Mouse (Mus musculus) MEL (cell line): ENCODE results near the gene Slc25a5. TPM values are rescaled to one million over a fixed set of nuclear protein-coding genes. Genes with fewer than 3 reads are reported as not detected.

Experiments
- DNase-seq: peaks from one replicate; pipeline ENCODE4 v3.0.0; 2011; ENCODE audit warnings: low read depth, low spot score
- H3K27ac ChIP-seq: 2 replicates; pipeline ENCODE4 v1.5.1; 2012; ENCODE audit warnings: low read depth, mild to moderate bottlenecking, control low read depth, low read length, moderate library complexity; ENCODE audit not compliant: control insufficient read depth
- H3K27me3 ChIP-seq, 2 experiments: fragments of 150-350 bp in 1 of 2; sonication (generic) in 1 of 2; 2 replicates each; pipeline ENCODE4 v1.6.1; 2012; ENCODE audit warnings: low read length in 2 of 2, mild to moderate bottlenecking in 2 of 2, improper control_type of control experiment in 1 of 2, moderate library complexity in 1 of 2; ENCODE audit not compliant: insufficient read depth in 2 of 2, control insufficient read depth in 1 of 2
- H3K36me3 ChIP-seq, 2 experiments: 2 replicates each; pipeline ENCODE4 v1.6.1; 2012 to 2014; ENCODE audit warnings: low read length in 2 of 2, improper control_type of control experiment in 1 of 2, inconsistent platforms in 1 of 2, mild to moderate bottlenecking in 1 of 2; ENCODE audit not compliant: insufficient read depth in 2 of 2, control insufficient read depth in 1 of 2
- H3K4me1 ChIP-seq, 2 experiments: fragments of 150-350 bp in 1 of 2; sonication (generic) in 1 of 2; 2 replicates each; pipeline ENCODE4 v1.6.1; 2012; ENCODE audit warnings: low read length in 2 of 2, improper control_type of control experiment in 1 of 2, mild to moderate bottlenecking in 1 of 2; ENCODE audit not compliant: insufficient read depth in 2 of 2, control insufficient read depth in 1 of 2
- H3K4me3 ChIP-seq, 2 experiments: fragments of 150-350 bp in 1 of 2; sonication (generic) in 1 of 2; 2 replicates each; pipeline ENCODE4 v1.5.1; 2012; ENCODE audit warnings: low read depth in 2 of 2, low read length in 2 of 2, mild to moderate bottlenecking in 2 of 2, moderate library complexity in 2 of 2, control low read depth in 1 of 2, improper control_type of control experiment in 1 of 2; ENCODE audit not compliant: control insufficient read depth in 1 of 2, insufficient read depth in 1 of 2
- H3K79me2 ChIP-seq: 2 replicates; pipeline ENCODE4 v1.6.1; 2012; ENCODE audit warnings: mild to moderate bottlenecking, low read length, moderate library complexity; ENCODE audit not compliant: control insufficient read depth, poor library complexity, insufficient read depth
- H3K9ac ChIP-seq: 2 replicates; pipeline ENCODE4 v1.6.1; 2012; ENCODE audit warnings: low read depth, mild to moderate bottlenecking, control low read depth, low read length, moderate library complexity; ENCODE audit not compliant: control insufficient read depth, poor library complexity, severe bottlenecking
- H3K9me3 ChIP-seq: fragments of 150-350 bp; sonication (generic); replicated peaks from 2 replicates; pipeline ENCODE4 v1.6.1; 2012; ENCODE audit warnings: mild to moderate bottlenecking, low read length, improper control_type of control experiment, moderate library complexity; ENCODE audit not compliant: insufficient read depth
- BHLHE40 ChIP-seq: IDR thresholded peaks from 2 replicates; pipeline ENCODE4 v1.6.1; 2012; ENCODE audit warnings: low read depth, mild to moderate bottlenecking, inconsistent platforms, low read length, improper control_type of control experiment, borderline replicate concordance
- CHD1 ChIP-seq: IDR thresholded peaks from 2 replicates; pipeline ENCODE4 v1.6.1; 2012; ENCODE audit warnings: low read depth, mild to moderate bottlenecking, inconsistent platforms, low read length, improper control_type of control experiment
- CTCF ChIP-seq, 3 experiments: IDR thresholded peaks in 2 of 3; conservative IDR thresholded peaks in 1 of 3; 2 replicates each; pipeline ENCODE4 v1.5.1; 2011 to 2012; ENCODE audit warnings: low read length in 3 of 3, low read depth in 2 of 3, mild to moderate bottlenecking in 2 of 3, improper control_type of control experiment in 1 of 3, inconsistent platforms in 1 of 3, mixed read lengths in 1 of 3, moderate library complexity in 1 of 3; ENCODE audit not compliant: control insufficient read depth in 1 of 3, insufficient read depth in 1 of 3, poor library complexity in 1 of 3, severe bottlenecking in 1 of 3
- ETS1 ChIP-seq: IDR thresholded peaks from 2 replicates; pipeline ENCODE4 v1.6.1; 2012; ENCODE audit warnings: low read depth, mild to moderate bottlenecking, inconsistent platforms, low read length, improper control_type of control experiment, moderate library complexity
- HCFC1 ChIP-seq: IDR thresholded peaks from 2 replicates; pipeline ENCODE4 v1.6.1; 2012; ENCODE audit warnings: low read depth, mild to moderate bottlenecking, inconsistent platforms, low read length, improper control_type of control experiment, moderate library complexity
- KAT2A ChIP-seq: conservative IDR thresholded peaks from 2 replicates; pipeline ENCODE4 v1.6.1; 2012; ENCODE audit warnings: low read depth, low read length, improper control_type of control experiment, inconsistent platforms
- MEF2A ChIP-seq: IDR thresholded peaks from 2 replicates; pipeline ENCODE4 v1.6.1; 2014; ENCODE audit warnings: low read depth, mild to moderate bottlenecking, inconsistent platforms, low read length, improper control_type of control experiment; ENCODE audit not compliant: poor library complexity, insufficient replicate concordance, severe bottlenecking; ENCODE audit errors: extremely low read depth
- MXI1 ChIP-seq: IDR thresholded peaks from 2 replicates; pipeline ENCODE4 v1.6.1; 2011; ENCODE audit warnings: mild to moderate bottlenecking, low read depth, low read length, improper control_type of control experiment
- MYB ChIP-seq: IDR thresholded peaks from 2 replicates; pipeline ENCODE4 v1.6.1; 2011; ENCODE audit warnings: mild to moderate bottlenecking, low read depth, low read length, improper control_type of control experiment
- MYC ChIP-seq: IDR thresholded peaks from 2 replicates; pipeline ENCODE4 v1.6.1; 2011; ENCODE audit warnings: low read depth, mild to moderate bottlenecking, low read length, improper control_type of control experiment, moderate library complexity
- NRF1 ChIP-seq: IDR thresholded peaks from 2 replicates; pipeline ENCODE4 v1.6.1; 2014; ENCODE audit warnings: low read depth, mild to moderate bottlenecking, inconsistent platforms, low read length, improper control_type of control experiment, moderate library complexity; ENCODE audit not compliant: poor library complexity, insufficient read depth, severe bottlenecking
- POLR2AphosphoS5 ChIP-seq: IDR thresholded peaks from 2 replicates; pipeline ENCODE4 v1.6.1; 2012; ENCODE audit warnings: low read depth, borderline replicate concordance, mild to moderate bottlenecking, inconsistent platforms, low read length, moderate library complexity, mixed read lengths
- RAD21 ChIP-seq: IDR thresholded peaks from 2 replicates; pipeline ENCODE4 v1.6.1; 2011; ENCODE audit warnings: mild to moderate bottlenecking, low read depth, low read length, improper control_type of control experiment
- RCOR1 ChIP-seq: IDR thresholded peaks from 2 replicates; pipeline ENCODE4 v1.6.1; 2012; ENCODE audit warnings: low read depth, mild to moderate bottlenecking, inconsistent platforms, low read length, improper control_type of control experiment
- SMC3 ChIP-seq: IDR thresholded peaks from 2 replicates; pipeline ENCODE4 v1.6.1; 2011; ENCODE audit warnings: low read depth, low read length, improper control_type of control experiment
- TBP ChIP-seq: IDR thresholded peaks from 2 replicates; pipeline ENCODE4 v1.8.0; 2011; ENCODE audit warnings: low read depth, low read length, improper control_type of control experiment
- UBTF ChIP-seq: IDR thresholded peaks from 2 replicates; pipeline ENCODE4 v1.6.1; 2012; ENCODE audit warnings: low read depth, mild to moderate bottlenecking, inconsistent platforms, low read length, improper control_type of control experiment, moderate library complexity, borderline replicate concordance; ENCODE audit not compliant: insufficient read depth
- USF2 ChIP-seq, 2 experiments: IDR thresholded peaks; 2 replicates each; pipeline ENCODE4 v1.6.1; 2011 to 2012; ENCODE audit warnings: improper control_type of control experiment in 2 of 2, low read length in 2 of 2, borderline replicate concordance in 1 of 2, inconsistent platforms in 1 of 2, low read depth in 1 of 2, mild to moderate bottlenecking in 1 of 2; ENCODE audit not compliant: insufficient read depth in 1 of 2
- ZC3H11A ChIP-seq: IDR thresholded peaks from 2 replicates; pipeline ENCODE4 v1.6.1; 2012; ENCODE audit warnings: low read depth, mild to moderate bottlenecking, inconsistent platforms, low read length, improper control_type of control experiment
- ZNF384 ChIP-seq: IDR thresholded peaks from 2 replicates; pipeline ENCODE4 v1.6.1; 2012; ENCODE audit warnings: low read depth, mild to moderate bottlenecking, inconsistent platforms, low read length, improper control_type of control experiment
- polyA plus RNA-seq, 2 experiments: library from polyadenylated mRNA; stranded (reverse) in 1 of 2; unstranded in 1 of 2; fragments of >175 nt in 1 of 2; fragments of >200 nt in 1 of 2; gene quantifications; 2 replicates each; pipeline versions ENCODE4 v1.2.1 to v1.2.4; 2012; ENCODE audit warnings: low replicate concordance in 2 of 2, low read depth in 1 of 2; ENCODE audit not compliant: insufficient read length in 2 of 2, insufficient read depth in 1 of 2, missing spikeins in 1 of 2
- total RNA-seq: library from RNA; depleted of rRNA; stranded (reverse); fragments of 300-350 nt; gene quantifications from 2 replicates; pipeline ENCODE4 v1.2.3, GENCODE M21; 2012

The Slc25a5 gene
- total and polyA plus RNA-seq, 3 experiments: 263 to 1,006 (median 704) TPM

DNA sequence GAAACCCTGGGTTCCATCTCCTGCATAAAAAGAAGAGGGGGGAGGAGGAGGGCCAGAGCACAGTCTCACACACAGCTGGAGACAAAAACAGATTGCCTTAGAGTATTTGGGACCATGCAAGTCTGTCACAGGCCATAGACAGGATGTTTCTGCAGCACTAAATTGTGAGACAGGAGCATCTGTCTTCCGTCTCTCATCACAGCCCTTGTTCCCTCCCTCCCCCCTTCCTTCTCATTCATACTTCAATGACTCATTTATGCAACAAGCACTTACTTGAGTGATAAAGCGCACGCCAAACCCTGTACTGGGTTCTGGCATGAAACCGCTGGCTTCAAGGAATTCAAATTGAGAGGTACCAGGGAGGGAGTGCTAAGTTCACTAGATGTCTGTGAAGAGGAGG lies 36.2 kb downstream of the Slc25a5 start:
- no peak for DNase-seq
- Histone ChIP-seq H3K27ac (no peak overlapping the region), H3K79me2 (no peaks in the 10 kb centered on the region)
- TF ChIP-seq MYB (no peak), MEF2A (no peak), BHLHE40 (no peak), UBTF (no peak), MYC (no peak), CHD1 (no peak), ZNF384 (no peak), TBP (no peak), HCFC1 (no peak), NRF1 (no peak), POLR2AphosphoS5 (no peak), KAT2A (no peak), CTCF (IDR thresholded peaks at IDR 0.05 in 2 of 3, conservative IDR thresholded peaks at IDR 0.05 in 1 of 3; ENCODE audit: control insufficient read depth in 1 of 3, insufficient read depth in 1 of 3, low read depth in 2 of 3, low read length in 3 of 3, poor library complexity in 1 of 3, severe bottlenecking in 1 of 3) (no peak)
- TF ChIP-seq, all 39 proteins: peak for 0
- no peak overlapping the region for H3K4me3 ChIP-seq
- no peaks in the 10 kb centered on the region for H3K27me3 ChIP-seq
- no peaks in the 10 kb centered on the region for H3K4me1 ChIP-seq
- H3K9ac ChIP-seq: no peak overlapping the region
- no peaks in the 10 kb centered on the region for H3K36me3 ChIP-seq
- no peaks in the 10 kb centered on the region for H3K9me3 ChIP-seq

DNA sequence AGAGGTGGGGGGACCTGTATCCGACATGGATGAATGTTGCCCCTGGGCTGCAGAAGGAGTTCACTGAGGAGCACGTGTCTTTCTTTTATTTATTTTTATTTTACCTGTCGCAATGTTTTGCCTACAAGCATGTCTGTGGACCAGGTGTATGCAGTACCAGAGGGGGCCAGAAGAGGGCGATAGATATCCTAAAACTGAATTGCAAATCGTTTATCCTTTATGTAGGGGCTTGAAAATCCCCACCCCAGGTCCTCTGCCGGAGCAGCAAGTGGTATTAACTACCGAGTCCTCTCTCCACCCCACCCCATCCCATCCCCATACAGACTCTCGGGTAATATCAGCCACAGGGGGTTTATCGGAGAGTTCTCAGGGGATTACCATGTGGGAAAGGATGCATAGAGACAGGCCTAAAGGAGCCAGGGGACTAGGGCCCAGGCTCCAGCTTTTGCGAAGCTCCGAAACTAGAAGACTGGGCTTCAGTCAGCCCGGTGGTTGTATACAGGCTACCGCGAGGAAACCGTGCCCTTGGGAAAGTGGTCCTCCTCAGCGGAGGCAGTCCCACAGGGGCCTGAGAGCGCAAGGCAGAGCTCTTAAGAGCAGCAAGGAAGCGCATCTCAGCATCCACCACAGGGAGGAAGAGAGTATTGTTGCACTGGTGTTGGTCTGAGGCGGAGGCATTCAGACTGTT lies 38.1 kb downstream of the Slc25a5 start:
- Histone ChIP-seq H3K27ac (no peak overlapping the region), H3K9ac (no peak overlapping the region), H3K4me3 (no peak overlapping the region), H3K36me3 (no peaks in the 10 kb centered on the region), H3K27me3 (no peaks in the 10 kb centered on the region), H3K79me2 (no peaks in the 10 kb centered on the region), H3K9me3 (no peaks in the 10 kb centered on the region), H3K4me1 (no peaks in the 10 kb centered on the region)
- no peak for TF ChIP-seq USF2 (IDR thresholded peaks at IDR 0.05; ENCODE audit: borderline replicate concordance in 1 of 2, insufficient read depth in 1 of 2, low read depth in 1 of 2, low read length in 2 of 2)
- TF ChIP-seq CTCF (IDR thresholded peaks at IDR 0.05 in 2 of 3, conservative IDR thresholded peaks at IDR 0.05 in 1 of 3; ENCODE audit: control insufficient read depth in 1 of 3, insufficient read depth in 1 of 3, low read depth in 2 of 3, low read length in 3 of 3, poor library complexity in 1 of 3, severe bottlenecking in 1 of 3): peak; percentile 39 to 60 (median 58); a peak in 5 of 6 replicates
- TF ChIP-seq RAD21: peak; percentile 58
- no peak for TF ChIP-seq ETS1
- no peak for TF ChIP-seq MXI1
- TF ChIP-seq SMC3: peak; percentile 52
- peak; percentile 47 for TF ChIP-seq ZC3H11A
- TF ChIP-seq RCOR1: no peak
- TF ChIP-seq NRF1: no peak
- peak; percentile 64 for DNase-seq
